ENCODE assay signal across 11 mouse cellular contexts in genomic region chr2:4568967-4569366, GRCm38 (mm10).
DNase-seq lines count a peak whose midpoint lies in the region; TF ChIP-seq lines count a peak whose summit lies in the region.
"Had no signal": no experiment of that assay in that cellular context is flagged by ENCODE, and none has a peak within 500 bp of the region (broad histone marks: within the 10 kb centered on the region; RNA-seq: fewer than 3 reads in every experiment).

No protein-coding gene starts in this region.

- H3K4me3 ChIP-seq in gastrocnemius, adult 2 months = no peak overlapping the region
- H3K4me3 ChIP-seq in liver, adult 2 months (ENCODE audit: insufficient read depth, low read depth, low read length) = no peak overlapping the region
- H3K4me3 ChIP-seq: midbrain, embryonic 12.5 days had no signal

- no peaks in the 10 kb centered on the region for H3K79me2 ChIP-seq in liver, adult 2 months (ENCODE audit: control insufficient read depth, insufficient read depth, low read length)

- H3K36me3 ChIP-seq in liver, adult 2 months (ENCODE audit: control insufficient read depth, insufficient read depth, low read length) = peaks cover under 1% of the 10 kb centered on the region; the same call in 1 of the 2 replicates

- DNase-seq in gastrocnemius, adult 2 months = peak; percentile 39
- DNase-seq in gastrocnemius, postnatal 36 days = no peak
- no peak for DNase-seq in liver, adult 2 months (ENCODE audit: extremely low read depth, low read depth, low spot score)
- no peak for DNase-seq in liver
- peak; percentile 59 to 71 for DNase-seq in cerebellum, postnatal 25 days
- peak; percentile 68 for DNase-seq in lung, postnatal 36 days
- DNase-seq in kidney, postnatal 36 days = no peak
- no peak for DNase-seq in right cerebral cortex, postnatal 36 days (ENCODE audit: low spot score in 2 of 2)
- DNase-seq: forebrain, postnatal 0 days; right cerebral cortex, adult 18-20 months had no signal

- H3K27me3 ChIP-seq in liver, adult 2 months (ENCODE audit: control insufficient read depth, insufficient read depth, low read length) = no peaks in the 10 kb centered on the region
- H3K27me3 ChIP-seq: midbrain, embryonic 12.5 days had no signal

- no peak for TF ChIP-seq POLR2A in liver, adult 2 months (IDR thresholded peaks at IDR 0.05; ENCODE audit: extremely low read depth, insufficient read depth, low read length)

- intact Hi-C loops in gastrocnemius, adult 2 months (cut with DNase I) = no loop called here
- intact Hi-C loops in gastrocnemius, postnatal 36 days (cut with DNase I) = no loop called here

- H3K9ac ChIP-seq in liver, adult 2 months (ENCODE audit: low read depth, low read length) = no peak overlapping the region
- H3K9ac ChIP-seq: forebrain, postnatal 0 days; midbrain, embryonic 12.5 days had no signal

- WGBS in liver, adult 2 months = 78% methylated on average over 5 of the region's 5 CpGs

- peak overlapping the region; percentile 82 for H3K27ac ChIP-seq in gastrocnemius, adult 2 months
- H3K27ac ChIP-seq in liver, adult 2 months (replicated peaks; ENCODE audit: insufficient read depth, low read depth, low read length) = peak overlapping the region; percentile 13; the same call in 1 of the 2 replicates
- H3K27ac ChIP-seq: midbrain, embryonic 12.5 days had no signal

- TF ChIP-seq CTCF in gastrocnemius, adult 2 months (IDR thresholded peaks at IDR 0.05) = no peak
- TF ChIP-seq CTCF in liver, adult 2 months (IDR thresholded peaks at IDR 0.05; ENCODE audit: low read depth, low read length) = no peak

- peaks cover 16% of the 10 kb centered on the region for H3K4me1 ChIP-seq in liver, adult 2 months (ENCODE audit: control insufficient read depth, insufficient read depth, low read length)
- H3K4me1 ChIP-seq: midbrain, embryonic 12.5 days had no signal

Comparison
In these comparisons a context has a peak if more than half of its experiments do, and no peak if none do; other contexts are left out.
1. DNase-seq: peak in gastrocnemius, adult 2 months (single experiment), cerebellum, postnatal 25 days (2 of 2) and lung, postnatal 36 days (single experiment); none in gastrocnemius, postnatal 36 days (0 of 2), liver, adult 2 months (single experiment), liver (single experiment), kidney, postnatal 36 days (0 of 2) and right cerebral cortex, postnatal 36 days (0 of 2).